Mouse (Mus musculus): ENCODE results near the gene Psen2.

- TF ChIP-seq CTCF (IDR thresholded peaks at IDR 0.05; ENCODE audit: borderline replicate concordance, control insufficient read depth, extremely low read depth, insufficient read depth, low read length, poor library complexity), result no peak
- no peak for TF ChIP-seq POLR2A (IDR thresholded peaks at IDR 0.05; ENCODE audit: control insufficient read depth, extremely low read depth, insufficient read depth, low read length, poor library complexity)
These were observed 13.4 kb downstream of the Psen2 start for GRCm38 (mm10) chr1:180249666-180250440.

Data from thymus, adult 2 months (tissue).